Mouse (Mus musculus) layer of hippocampus, postnatal 10 days (tissue): ENCODE data around the gene Mcts1. TPM values are rescaled to one million over a fixed set of nuclear protein-coding genes. Genes with fewer than 3 reads are reported as not detected.

Source experiments
- DNase-seq, 2 experiments: peaks; one replicate each; pipeline ENCODE4 v3.0.0; 2021; ENCODE audit warnings: low spot score in 2 of 2
- total RNA-seq, 2 experiments: library from RNA; stranded (reverse); gene quantifications; 2 replicates each; pipeline ENCODE4 v1.2.3; 2021

Gene Mcts1
- total RNA-seq, 2 experiments from 2014 or later = 95.1 to 107 TPM

DNA sequence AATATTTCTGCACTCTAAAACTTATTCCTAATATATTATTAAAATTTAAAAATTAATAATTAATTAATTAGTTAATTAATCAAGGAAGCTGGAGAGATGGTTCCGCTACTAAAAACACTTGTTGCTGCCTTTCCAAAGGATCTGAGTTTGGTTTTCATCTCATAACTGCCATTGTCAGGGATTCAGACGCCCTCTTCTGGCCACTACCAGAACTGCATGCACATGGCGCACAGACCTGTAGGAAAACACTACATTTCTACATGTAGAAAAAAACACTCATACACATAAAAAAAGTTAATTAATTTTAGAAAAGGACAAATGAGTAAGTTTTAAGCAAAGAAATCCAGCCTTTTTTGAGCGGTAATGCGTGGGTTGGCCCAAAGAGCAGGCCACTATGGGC, 54.3 kb downstream of the Mcts1 start:
- no peak for DNase-seq

DNA sequence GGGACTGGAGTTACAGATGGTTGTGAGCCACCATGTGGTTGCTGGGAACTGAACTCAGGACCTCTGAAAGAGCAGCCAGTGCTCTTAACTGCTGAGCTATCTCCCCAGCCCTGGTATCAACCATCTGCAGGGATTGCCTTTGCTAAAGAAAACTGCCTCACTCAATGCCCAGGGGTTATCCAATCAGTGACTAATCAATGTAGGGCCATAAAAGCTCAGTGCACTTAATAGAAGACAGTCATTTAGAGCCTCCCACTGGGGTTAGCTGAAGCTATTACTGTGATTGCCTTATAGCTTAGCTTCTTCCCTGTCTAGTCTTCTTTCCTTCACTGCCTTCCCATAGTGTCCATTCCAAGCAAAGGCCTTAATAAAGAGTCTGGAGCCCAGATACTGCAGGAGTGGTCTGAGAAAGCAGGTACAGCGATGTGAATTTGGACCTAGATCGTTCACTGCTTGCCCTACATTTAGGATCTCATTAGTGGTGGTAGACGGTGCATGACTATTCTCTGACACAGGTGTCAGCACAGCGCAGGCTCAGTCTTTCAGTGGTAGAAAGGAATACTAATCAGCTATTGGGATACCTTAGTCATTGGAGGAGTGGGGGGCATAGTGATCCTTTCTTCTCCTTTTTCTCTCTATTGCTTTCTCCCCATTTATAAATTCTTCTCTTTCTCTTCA, 56.0 kb downstream of the Mcts1 start:
- DNase-seq = no peak

Other genes with a start within 250 kb of the Mcts1 start
- 10 to 100 TPM; 61.2 to 62.9 TPM for gene Lamp2, start 144.1 kb upstream of the Mcts1 start, total RNA-seq
- 10 to 100 TPM; 40.1 to 42.0 TPM for gene Cul4b, start 24.4 kb upstream of the Mcts1 start, total RNA-seq
- 10 to 100 TPM; 15.2 to 17.3 TPM for gene C1galt1c1, start 34.5 kb downstream of the Mcts1 start, total RNA-seq
- gene 6030498E09Rik, start 172.1 kb downstream of the Mcts1 start, total RNA-seq = not detected